Mouse (Mus musculus) megakaryocyte progenitor cell, adult 5-6 weeks (primary cell): ENCODE measurements around the gene Olfr446. TPM values are rescaled to one million over a fixed set of nuclear protein-coding genes. Genes with fewer than 3 reads are reported as not detected.

ENCODE experiments used
- ATAC-seq: replicated peaks from 2 replicates; pipeline ENCODE4 v1.8.0; 2016; ENCODE audit warnings: mild to moderate bottlenecking, moderate TSS enrichment, inconsistent platforms; ENCODE audit not compliant: poor library complexity
- total RNA-seq, 2 experiments: library from RNA; stranded (forward) in 1 of 2; stranded (reverse) in 1 of 2; fragments of 157-497, 149-512 nt in 1 of 2; fragments of 200-1000 nt in 1 of 2; gene quantifications; 2 replicates each; pipeline versions ENCODE4 v1.2.3 to v1.2.4; 2015 to 2017

Olfr446 gene
- not detected in 2 replicates for total RNA-seq (2015)
- total RNA-seq (2017): not detected in 2 replicates

DNA sequence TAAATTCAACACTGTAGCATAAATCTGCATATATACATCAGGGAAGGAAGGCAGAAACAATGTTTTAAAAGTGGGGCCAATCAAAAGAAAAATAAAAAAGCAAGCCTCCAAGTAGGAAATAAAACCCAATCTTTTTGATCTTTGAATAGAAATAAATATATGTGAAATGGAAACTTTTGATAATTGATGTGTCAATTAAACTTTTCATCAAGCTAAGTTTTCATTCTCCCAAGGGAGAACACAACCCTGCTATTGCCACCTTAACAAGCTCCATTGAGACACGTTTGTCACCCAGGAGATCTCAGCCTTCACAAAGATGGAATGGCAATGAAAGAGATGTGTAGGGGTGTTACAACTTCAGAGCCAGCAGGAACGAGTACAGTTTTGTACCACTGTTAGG, at the start of gene Olfr446:
TSS of gene Olfr446 (plus strand) at position 301 of the 400 bp plus-strand sequence.
- ATAC-seq: no peak

DNA sequence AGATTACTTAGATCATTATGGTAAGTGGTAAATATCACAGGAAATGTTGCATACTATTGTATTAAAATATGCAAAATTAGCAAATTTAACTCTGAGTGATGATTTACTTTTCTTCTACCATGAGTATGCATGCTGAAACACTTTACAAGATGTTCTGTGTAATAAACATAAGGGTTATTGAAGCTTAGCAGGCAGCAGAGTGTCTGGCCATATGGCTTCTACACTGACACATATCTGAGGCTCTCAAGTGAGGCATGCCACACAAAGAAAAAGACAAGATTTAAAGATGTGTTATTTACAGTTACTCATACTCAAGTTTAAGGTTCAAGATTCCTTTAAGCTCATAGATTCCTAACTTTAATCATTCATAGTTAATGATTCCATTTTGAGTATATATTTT, 44.9 kb upstream of the Olfr446 start:
- no peak for ATAC-seq

DNA sequence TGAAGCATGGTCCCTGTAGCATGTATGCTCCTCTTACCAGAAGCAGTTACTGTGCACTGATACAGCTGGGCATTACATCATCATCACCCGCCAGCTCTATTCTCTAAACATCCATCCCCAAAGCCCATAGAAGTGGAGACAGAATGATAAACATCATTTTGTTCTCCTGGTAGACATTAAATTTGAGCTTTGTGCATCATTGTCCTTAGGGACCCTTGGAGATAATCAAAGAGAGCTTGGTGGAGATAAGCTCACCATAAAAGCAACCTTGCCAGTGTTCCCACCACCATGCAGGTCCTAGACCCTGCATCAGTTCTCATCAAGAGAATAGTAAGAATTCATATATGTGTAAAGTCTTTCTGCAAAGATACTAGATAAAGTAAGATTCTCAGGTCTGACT, 31.0 kb upstream of the Olfr446 start, which contains the start of gene Olfr448:
TSS of gene Olfr448 (plus strand) at position 301 of the 400 bp plus-strand sequence.
- ATAC-seq: no peak

DNA sequence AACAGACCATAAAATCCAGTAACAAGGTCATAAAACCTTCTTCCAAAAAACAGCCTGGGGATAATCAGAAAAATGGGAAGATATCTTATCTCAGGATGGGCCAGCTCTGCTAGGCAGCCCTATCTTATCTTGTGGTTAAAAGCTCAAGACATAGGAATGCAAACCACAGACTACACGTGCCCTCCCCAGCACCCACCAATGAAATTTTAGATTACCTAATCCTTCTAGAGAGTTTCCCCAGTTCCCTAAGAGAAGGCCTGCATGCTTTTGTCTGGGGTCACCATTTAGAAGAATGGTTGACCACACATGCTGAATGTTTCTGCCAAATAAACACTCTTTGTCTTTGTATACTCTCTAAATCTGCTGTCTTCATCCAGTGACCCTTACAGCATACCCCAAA, 20.8 kb upstream of the Olfr446 start:
- ATAC-seq: no peak

DNA sequence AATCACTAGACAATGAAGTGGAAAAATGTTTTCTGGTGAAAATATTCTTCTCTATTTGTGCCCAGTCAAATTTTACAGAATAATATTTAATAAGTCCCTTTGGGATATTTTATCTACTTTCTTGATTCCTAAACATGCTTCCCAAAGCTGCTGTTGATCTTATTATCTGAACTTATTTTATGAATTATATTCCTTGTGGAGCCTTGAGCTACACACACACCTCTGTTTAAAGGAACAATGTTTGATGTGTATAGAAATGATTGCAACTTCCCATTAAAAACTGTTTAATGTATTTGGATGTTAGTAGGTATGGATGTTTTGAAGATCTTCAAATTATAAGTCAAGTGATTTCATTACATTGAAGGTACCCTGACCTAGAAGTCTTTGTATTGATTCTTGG, 12.6 kb upstream of the Olfr446 start, which contains the start of gene Olfr447:
TSS of gene Olfr447 (plus strand) at position 301 of the 400 bp plus-strand sequence.
- ATAC-seq: no peak

DNA sequence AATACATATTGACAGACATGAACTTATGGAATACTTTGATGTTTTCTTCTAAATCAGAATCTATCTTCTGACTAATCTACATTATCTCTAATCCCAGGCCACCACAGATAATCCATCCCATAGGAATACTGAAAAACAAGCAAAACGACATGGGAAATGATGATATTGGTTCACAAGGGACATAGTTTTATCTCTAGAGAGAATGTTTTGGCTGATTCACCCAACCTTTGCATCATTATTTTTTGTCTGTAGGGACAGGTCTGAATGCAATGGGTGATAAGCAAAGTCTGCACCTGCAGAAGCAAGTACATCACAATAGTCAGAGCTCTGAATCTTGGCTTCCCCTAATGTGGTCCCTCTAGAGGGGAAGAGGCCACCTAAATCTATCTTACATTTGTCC, 27.6 kb downstream of the Olfr446 start, which contains the start of gene Olfr444:
TSS of gene Olfr444 (plus strand) at position 301 of the 400 bp plus-strand sequence.
- no peak for ATAC-seq

DNA sequence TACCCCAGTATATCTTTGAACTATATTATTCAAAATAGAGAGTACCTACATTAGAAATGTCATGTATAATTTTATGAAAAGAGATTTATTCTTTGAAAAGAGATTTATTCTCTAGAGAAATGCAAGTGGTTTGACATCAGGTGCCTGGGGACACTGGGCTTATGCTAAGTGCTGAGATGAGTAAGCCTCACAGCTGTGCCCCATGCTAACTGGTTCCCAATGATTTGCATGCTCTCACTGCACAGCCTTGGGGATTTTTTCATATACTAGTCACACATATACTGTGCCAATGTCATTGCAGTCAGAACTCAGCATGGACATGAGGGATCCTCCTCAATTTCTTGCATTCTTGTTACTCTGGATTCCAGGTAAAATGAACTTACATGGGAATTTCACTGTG, 59.2 kb downstream of the Olfr446 start:
- ATAC-seq: no peak

Other genes with a start within 250 kb of the Olfr446 start
- gene Tcaf1, start 211.3 kb upstream of the Olfr446 start, total RNA-seq (2015): 0.05 and 0.37 TPM in 2 replicates
- 0.27 and 1.4 TPM in 2 replicates for gene Tcaf1, start 211.3 kb upstream of the Olfr446 start, total RNA-seq (2017)
- not detected in 2 replicates for gene Olfr453, start 182.0 kb upstream of the Olfr446 start, total RNA-seq (2015)
- gene Olfr453, start 182.0 kb upstream of the Olfr446 start, total RNA-seq (2017): not detected in 2 replicates
- not detected in 2 replicates for gene Olfr38, start 165.0 kb upstream of the Olfr446 start, total RNA-seq (2015)
- not detected in 2 replicates for gene Olfr38, start 165.0 kb upstream of the Olfr446 start, total RNA-seq (2017)
- not detected in 2 replicates for gene Olfr452, start 136.3 kb upstream of the Olfr446 start, total RNA-seq (2015)
- not detected in 2 replicates for gene Olfr452, start 136.3 kb upstream of the Olfr446 start, total RNA-seq (2017)
- not detected in 2 replicates for gene Olfr450, start 109.4 kb upstream of the Olfr446 start, total RNA-seq (2015)
- not detected in 2 replicates for gene Olfr450, start 109.4 kb upstream of the Olfr446 start, total RNA-seq (2017)
- not detected in 2 replicates for gene Olfr449, start 87.0 kb upstream of the Olfr446 start, total RNA-seq (2015)
- not detected in 2 replicates for gene Olfr449, start 87.0 kb upstream of the Olfr446 start, total RNA-seq (2017)
- gene Olfr448, start 30.9 kb upstream of the Olfr446 start, total RNA-seq (2015): not detected in 2 replicates
- gene Olfr448, start 30.9 kb upstream of the Olfr446 start, total RNA-seq (2017): not detected in 2 replicates
- gene Olfr447, start 12.5 kb upstream of the Olfr446 start, total RNA-seq (2015): not detected in 2 replicates
- not detected in 2 replicates for gene Olfr447, start 12.5 kb upstream of the Olfr446 start, total RNA-seq (2017)
- gene Olfr444, start 27.7 kb downstream of the Olfr446 start, total RNA-seq (2015): not detected in 2 replicates
- not detected in 2 replicates for gene Olfr444, start 27.7 kb downstream of the Olfr446 start, total RNA-seq (2017)
- not detected in 2 replicates for gene Olfr441, start 185.0 kb downstream of the Olfr446 start, total RNA-seq (2015)
- not detected in 2 replicates for gene Olfr441, start 185.0 kb downstream of the Olfr446 start, total RNA-seq (2017)
- gene Olfr237-ps1, start 225.2 kb downstream of the Olfr446 start, total RNA-seq (2015): not detected in 2 replicates
- not detected in 2 replicates for gene Olfr237-ps1, start 225.2 kb downstream of the Olfr446 start, total RNA-seq (2017)
- not detected in 2 replicates for gene Olfr437, start 241.9 kb downstream of the Olfr446 start, total RNA-seq (2015)
- gene Olfr437, start 241.9 kb downstream of the Olfr446 start, total RNA-seq (2017): not detected in 2 replicates